In the genomic region with DNA sequence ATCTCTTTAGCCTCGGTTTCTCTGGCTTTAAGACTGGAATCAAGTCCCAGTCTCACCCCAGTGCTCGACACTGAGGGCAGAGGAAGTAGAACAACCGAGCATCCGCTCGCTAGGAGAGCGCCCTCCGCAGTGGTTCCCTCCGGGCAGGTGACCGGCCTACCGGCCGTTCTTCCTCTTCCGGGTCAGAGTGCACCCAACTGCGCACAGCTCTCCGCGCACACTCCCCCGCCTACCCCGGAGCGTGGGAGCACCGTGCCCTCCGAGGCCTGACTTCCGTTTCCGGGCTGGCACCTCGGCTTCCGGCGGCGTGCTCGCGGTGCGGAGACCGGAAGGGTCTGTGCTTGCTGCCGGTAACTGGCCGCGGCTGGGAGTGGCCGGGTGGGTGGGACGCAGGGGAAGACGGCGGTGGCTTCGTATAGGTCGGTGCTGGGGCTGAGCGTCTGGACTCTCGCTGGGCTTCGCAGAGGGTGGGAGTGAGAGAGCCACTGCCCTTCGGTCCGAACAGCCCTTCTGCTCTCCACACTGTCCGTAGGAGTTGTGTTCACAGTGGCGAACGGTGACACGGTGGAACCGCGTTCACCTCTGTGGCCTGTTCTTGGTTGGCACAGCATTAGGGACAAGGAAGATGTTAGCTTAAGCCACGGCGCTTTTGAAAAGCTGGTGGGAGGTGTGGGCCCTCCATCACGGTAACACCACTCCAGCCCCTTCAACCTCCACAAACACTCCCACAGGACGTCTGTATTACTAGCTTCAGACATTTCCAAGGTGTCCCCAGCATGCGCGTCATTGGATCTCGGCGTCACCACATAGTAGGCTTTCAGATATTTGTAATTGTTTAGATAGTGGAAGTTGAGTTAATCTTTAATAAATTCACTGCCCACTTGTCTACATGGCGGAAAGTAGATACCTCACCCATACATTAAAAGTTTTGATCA, we compare ENCODE assay signal across 8 mouse cellular contexts. TPM values are rescaled to one million over a fixed set of nuclear protein-coding genes. Genes with fewer than 3 reads are reported as not detected.
A peak's percentile ranks its signal among the peaks of the same experiment; 100 is the strongest.
DNase-seq lines count a peak whose midpoint lies in the region; ATAC-seq and TF ChIP-seq lines count a peak whose summit lies in the region.

A gene (plus strand): TSS at position 185 of the 935 bp plus-strand sequence.

- H3K27ac ChIP-seq in forebrain, postnatal 0 days (ENCODE audit: low read depth, low read length), result peak within 1 kb of the TSS; percentile 91
- peak within 1 kb of the TSS; percentile 90 for H3K27ac ChIP-seq in lung, embryonic 15.5 days

- peak; percentile 72 for ATAC-seq in G1E (ENCODE audit: extremely low read depth, insufficient number of reproducible peaks, low FRiP score, poor library complexity, severe bottlenecking)
- ATAC-seq in forebrain, postnatal 0 days, result peak; percentile 100
- peak; percentile 99 for ATAC-seq in lung, embryonic 15.5 days (ENCODE audit: borderline replicate concordance, extremely low read depth, low FRiP score, low TSS enrichment)

- no peaks in the 10 kb centered on the region for H3K27me3 ChIP-seq in G1E (ENCODE audit: insufficient read depth, low read length)
- H3K27me3 ChIP-seq in forebrain, postnatal 0 days (ENCODE audit: insufficient read depth, low read length), result no peaks in the 10 kb centered on the region
- H3K27me3 ChIP-seq in lung, embryonic 15.5 days, result no peaks in the 10 kb centered on the region

- H3K36me3 ChIP-seq in G1E (replicated peaks), result peaks cover 23% of the 10 kb centered on the region
- peaks cover 13% of the 10 kb centered on the region for H3K36me3 ChIP-seq in forebrain, postnatal 0 days (ENCODE audit: insufficient read depth)
- H3K36me3 ChIP-seq in lung, embryonic 15.5 days, result peaks cover 12% of the 10 kb centered on the region

- TF ChIP-seq CTCF in G1E (IDR thresholded peaks at IDR 0.05; ENCODE audit: low read depth, low read length), result no peak
- TF ChIP-seq CTCF in forebrain, postnatal 0 days (IDR thresholded peaks at IDR 0.05; ENCODE audit: low read depth), result peak; percentile 20; the same call in 1 of the 2 replicates

- H3K4me1 ChIP-seq in G1E (ENCODE audit: insufficient read depth, low read depth, low read length), result peaks cover 56% of the 10 kb centered on the region
- H3K4me1 ChIP-seq in forebrain, postnatal 0 days (ENCODE audit: insufficient read depth), result peaks cover 12% of the 10 kb centered on the region
- H3K4me1 ChIP-seq in lung, embryonic 15.5 days, result peaks cover 16% of the 10 kb centered on the region

- peak; percentile 91 for DNase-seq in G1E (ENCODE audit: low spot score)
- DNase-seq in cerebellum, adult 18-20 months, result peak; percentile 96 to 97
- peak; percentile 98 for DNase-seq in forebrain, postnatal 0 days
- DNase-seq in heart, postnatal 4 days, result peak; percentile 98
- peak; percentile 94 for DNase-seq in layer of hippocampus, adult 8-10 months (ENCODE audit: low spot score in 2 of 2)
- DNase-seq in ovary, adult 18-20 months (ENCODE audit: low spot score), result peak; percentile 93
- DNase-seq in thymus, postnatal 0 days (ENCODE audit: low spot score), result peak; percentile 99

- no peaks in the 10 kb centered on the region for H3K9me3 ChIP-seq in G1E (replicated peaks)
- H3K9me3 ChIP-seq in forebrain, postnatal 0 days (ENCODE audit: low read length), result no peaks in the 10 kb centered on the region
- H3K9me3 ChIP-seq in lung, embryonic 15.5 days, result no peaks in the 10 kb centered on the region

- H3K4me2 ChIP-seq in forebrain, postnatal 0 days (ENCODE audit: low read depth), result peak within 1 kb of the TSS; percentile 91
- peak within 1 kb of the TSS; percentile 61 for H3K4me2 ChIP-seq in lung, embryonic 15.5 days

- H3K4me3 ChIP-seq in G1E (ENCODE audit: low read depth, low read length), result peak within 1 kb of the TSS; percentile 96
- peak within 1 kb of the TSS; percentile 77 for H3K4me3 ChIP-seq in forebrain, postnatal 0 days (ENCODE audit: low read depth, low read length)
- H3K4me3 ChIP-seq in lung, embryonic 15.5 days, result peak within 1 kb of the TSS; percentile 60

- peak within 1 kb of the TSS; percentile 73 for H3K9ac ChIP-seq in forebrain, postnatal 0 days
- H3K9ac ChIP-seq in lung, embryonic 15.5 days, result peak within 1 kb of the TSS; percentile 57

- 3% methylated on average over 59 of the region's 59 CpGs for WGBS in forebrain, postnatal 0 days
- 1% methylated on average over 59 of the region's 59 CpGs for WGBS in lung, embryonic 15.5 days

RNA-seq across cellular contexts. Expression of the gene that starts here (rescaled TPM):
- 127 and 145 TPM in 2 replicates for total RNA-seq in G1E (2014; fragmentation: Nextera tagmentation)
- total RNA-seq in G1E (2017), result 89.2 and 95.1 TPM in 2 replicates
- polyA plus RNA-seq in G1E (2012), result 6.7 and 7.5 TPM in 2 replicates
- 50.2 and 64.7 TPM in 2 replicates for total RNA-seq in forebrain, postnatal 0 days (2014; rRNA removed)
- 47.7 and 48.7 TPM in 2 replicates for polyA plus RNA-seq in forebrain, postnatal 0 days (2015; fragmentation: Nextera tagmentation; extraction: Ambion mirVana)
- 10 to 100 TPM; 21.4 to 24.5 TPM for total RNA-seq in heart, postnatal 4 days (2021)
- total RNA-seq in layer of hippocampus, adult 8-10 months (2022), result 10 to 100 TPM; 31.2 to 39.5 (median 37.6) TPM
- 43.0 and 50.8 TPM in 2 replicates for polyA plus RNA-seq in lung, embryonic 15.5 days (2015; fragmentation: Nextera tagmentation; extraction: Ambion mirVana)
- 67.9 and 68.5 TPM in 2 replicates for polyA plus RNA-seq in thymus, postnatal 0 days (2015; fragmentation: Nextera tagmentation; extraction: Ambion mirVana)

Comparison
In these comparisons a context has a peak if more than half of its experiments do, and no peak if none do; other contexts are left out.
1. Peak in every context shown above with its lines: DNase-seq, ATAC-seq, H3K4me3 ChIP-seq and H3K27ac ChIP-seq.